Mouse (Mus musculus): Measurements from ENCODE around the gene Abca8a. TPM values are rescaled to one million over a fixed set of nuclear protein-coding genes. Genes with fewer than 3 reads are reported as not detected.

The Abca8a gene
- polyA plus RNA-seq, 1 experiment: not detected

DNA sequence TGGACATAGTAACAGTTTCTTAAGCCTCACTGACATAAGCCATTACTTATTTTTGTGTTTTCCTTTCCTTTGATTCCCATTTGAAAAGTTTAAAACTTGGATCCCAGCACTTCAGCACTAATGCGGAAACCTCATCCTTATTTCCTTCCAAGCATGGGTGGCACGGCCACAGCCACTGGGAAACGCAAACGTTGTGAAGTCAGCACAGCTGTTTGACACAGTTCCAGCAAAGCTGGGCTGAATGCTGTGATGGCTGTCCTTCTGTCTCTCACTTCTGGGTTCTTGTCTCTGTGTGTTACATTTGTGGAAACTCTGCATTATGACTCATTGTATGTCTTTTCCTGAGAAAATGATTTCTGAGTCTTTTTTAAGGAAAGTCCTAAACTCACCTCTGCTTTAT is 34.7 kb downstream of the Abca8a start:
- Histone ChIP-seq H3K4me3 (replicated peaks) (no peak overlapping the region), H3K27me3 (replicated peaks) (no peaks in the 10 kb centered on the region), H3K4me1 (no peaks in the 10 kb centered on the region), H3K36me3 (replicated peaks; ENCODE audit: low read length) (no peaks in the 10 kb centered on the region), H3K9me3 (no peaks in the 10 kb centered on the region)
- TF ChIP-seq FLI1 (IDR thresholded peaks at IDR 0.05; ENCODE audit: low read length): no peak
- TF ChIP-seq GATA1 (IDR thresholded peaks at IDR 0.05; ENCODE audit: borderline replicate concordance, low read length): no peak

DNA sequence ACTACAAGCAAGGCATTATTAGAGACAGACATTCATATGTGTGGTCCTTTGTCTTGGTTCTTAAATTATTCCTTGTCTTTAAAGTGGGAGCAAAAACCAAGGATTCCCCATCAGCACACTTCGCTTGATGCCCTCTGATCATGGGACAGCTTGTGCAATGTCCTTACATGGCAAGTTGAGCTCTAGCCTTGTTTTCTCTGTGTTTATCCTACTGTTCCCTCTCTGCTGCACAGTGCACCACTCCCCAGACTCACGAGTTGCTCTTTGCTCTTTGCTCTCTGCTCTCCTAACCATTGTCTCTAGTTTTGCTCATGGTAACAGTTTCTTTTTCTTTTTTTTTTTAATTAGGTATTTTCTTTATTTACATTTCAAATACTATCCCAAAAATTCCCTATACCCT is 35.7 kb downstream of the Abca8a start:
- H3K4me3 ChIP-seq (replicated peaks): no peak overlapping the region
- TF ChIP-seq GATA1 (IDR thresholded peaks at IDR 0.05; ENCODE audit: borderline replicate concordance, low read length): no peak
- no peak for TF ChIP-seq FLI1 (IDR thresholded peaks at IDR 0.05; ENCODE audit: low read length)
- no peaks in the 10 kb centered on the region for H3K9me3 ChIP-seq
- no peaks in the 10 kb centered on the region for H3K27me3 ChIP-seq (replicated peaks)
- H3K4me1 ChIP-seq: no peaks in the 10 kb centered on the region
- H3K36me3 ChIP-seq (replicated peaks; ENCODE audit: low read length): no peaks in the 10 kb centered on the region

DNA sequence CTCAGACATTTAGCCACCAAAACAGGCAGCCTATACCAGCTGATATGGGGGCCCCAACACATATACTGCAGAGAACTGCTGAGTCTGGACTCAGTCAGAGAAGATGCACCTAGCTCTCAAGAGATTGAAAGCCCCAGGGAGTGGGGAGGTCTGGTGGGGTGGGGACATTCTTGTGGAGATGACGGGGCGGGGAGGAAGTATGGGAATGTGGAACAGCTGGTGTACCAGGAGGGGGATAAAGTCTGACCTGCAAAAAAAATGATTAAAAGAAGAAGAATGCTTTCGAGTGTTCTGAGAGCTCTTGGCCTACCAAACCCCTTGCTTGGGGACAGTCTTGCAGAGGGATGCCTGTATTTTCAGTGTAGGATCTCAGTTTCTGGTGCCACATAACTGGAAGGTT is 42.1 kb downstream of the Abca8a start:
- H3K9me3 ChIP-seq: no peaks in the 10 kb centered on the region
- no peaks in the 10 kb centered on the region for H3K27me3 ChIP-seq (replicated peaks)
- no peak overlapping the region for H3K4me3 ChIP-seq (replicated peaks)
- H3K4me1 ChIP-seq: no peaks in the 10 kb centered on the region
- no peaks in the 10 kb centered on the region for H3K36me3 ChIP-seq (replicated peaks; ENCODE audit: low read length)
- TF ChIP-seq GATA1 (IDR thresholded peaks at IDR 0.05; ENCODE audit: borderline replicate concordance, low read length) (no peak), FLI1 (IDR thresholded peaks at IDR 0.05; ENCODE audit: low read length) (no peak)

DNA sequence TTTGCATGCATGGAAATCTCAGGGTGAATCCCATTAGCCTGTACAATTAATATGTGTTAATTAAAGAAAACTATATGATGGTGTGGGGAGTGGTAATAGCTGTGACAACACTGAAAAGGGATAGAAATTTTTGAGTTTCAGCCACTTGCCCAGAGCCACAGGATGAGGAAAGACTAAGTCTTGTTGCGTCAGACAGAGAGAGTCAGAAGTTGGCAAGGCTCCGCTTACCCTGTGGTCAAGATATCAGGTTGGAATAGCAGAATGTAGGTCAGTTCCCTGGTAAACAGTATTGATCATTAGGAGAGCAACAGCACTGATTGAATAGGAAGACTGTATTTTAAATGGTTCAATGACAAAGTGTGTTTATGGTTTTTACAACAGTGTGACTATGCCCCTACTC is 58.0 kb downstream of the Abca8a start:
- Histone ChIP-seq H3K27me3 (replicated peaks) (no peaks in the 10 kb centered on the region), H3K36me3 (replicated peaks; ENCODE audit: low read length) (no peaks in the 10 kb centered on the region), H3K9me3 (no peaks in the 10 kb centered on the region), H3K4me3 (replicated peaks) (no peak overlapping the region), H3K4me1 (no peaks in the 10 kb centered on the region)
- TF ChIP-seq FLI1 (IDR thresholded peaks at IDR 0.05; ENCODE audit: low read length) (no peak), GATA1 (IDR thresholded peaks at IDR 0.05; ENCODE audit: borderline replicate concordance, low read length) (no peak)

DNA sequence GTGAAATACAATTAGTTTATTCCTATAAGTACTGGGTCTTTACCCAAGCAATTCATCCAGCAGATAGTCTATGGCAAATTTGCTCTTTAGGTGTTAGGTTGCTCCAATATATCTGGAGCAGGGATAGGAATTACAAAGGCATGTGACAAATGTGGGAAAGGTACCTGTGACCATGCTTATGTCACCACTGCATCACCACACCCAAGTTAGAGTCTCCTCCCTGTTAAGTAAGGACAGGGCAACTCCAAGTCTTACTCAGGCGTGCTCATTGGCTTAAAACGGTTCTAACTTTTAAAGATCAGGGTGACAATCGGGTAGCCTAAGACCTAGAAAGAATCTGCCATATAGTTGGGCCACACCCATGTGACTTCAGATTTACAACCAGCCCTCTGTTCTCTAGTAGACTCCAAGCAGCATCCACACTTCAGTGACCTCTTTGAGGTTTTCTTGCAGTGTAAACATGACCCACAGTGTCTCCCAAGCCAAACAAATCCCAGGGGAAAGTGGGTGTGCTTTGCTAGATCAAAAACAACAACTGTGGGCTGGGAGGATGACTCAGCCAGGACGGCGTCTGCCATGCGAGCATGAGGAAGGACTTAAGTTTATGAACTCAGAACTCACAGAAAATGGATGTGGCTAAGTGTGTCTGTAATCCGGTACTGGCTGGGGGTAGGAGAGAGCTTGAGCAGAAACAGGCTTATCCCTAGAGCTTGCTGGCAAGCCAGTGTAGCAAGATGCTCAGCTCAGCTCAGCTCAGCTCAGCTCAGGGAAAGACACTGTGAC is 66.7 kb downstream of the Abca8a start:
- no peaks in the 10 kb centered on the region for H3K4me1 ChIP-seq
- H3K36me3 ChIP-seq (replicated peaks; ENCODE audit: low read length): no peaks in the 10 kb centered on the region
- no peak overlapping the region for H3K4me3 ChIP-seq (replicated peaks)
- no peaks in the 10 kb centered on the region for H3K27me3 ChIP-seq (replicated peaks)
- TF ChIP-seq FLI1 (IDR thresholded peaks at IDR 0.05; ENCODE audit: low read length) (no peak), GATA1 (IDR thresholded peaks at IDR 0.05; ENCODE audit: borderline replicate concordance, low read length) (no peak)
- peaks cover 4% of the 10 kb centered on the region; the same call in 1 of the 2 replicates for H3K9me3 ChIP-seq

DNA sequence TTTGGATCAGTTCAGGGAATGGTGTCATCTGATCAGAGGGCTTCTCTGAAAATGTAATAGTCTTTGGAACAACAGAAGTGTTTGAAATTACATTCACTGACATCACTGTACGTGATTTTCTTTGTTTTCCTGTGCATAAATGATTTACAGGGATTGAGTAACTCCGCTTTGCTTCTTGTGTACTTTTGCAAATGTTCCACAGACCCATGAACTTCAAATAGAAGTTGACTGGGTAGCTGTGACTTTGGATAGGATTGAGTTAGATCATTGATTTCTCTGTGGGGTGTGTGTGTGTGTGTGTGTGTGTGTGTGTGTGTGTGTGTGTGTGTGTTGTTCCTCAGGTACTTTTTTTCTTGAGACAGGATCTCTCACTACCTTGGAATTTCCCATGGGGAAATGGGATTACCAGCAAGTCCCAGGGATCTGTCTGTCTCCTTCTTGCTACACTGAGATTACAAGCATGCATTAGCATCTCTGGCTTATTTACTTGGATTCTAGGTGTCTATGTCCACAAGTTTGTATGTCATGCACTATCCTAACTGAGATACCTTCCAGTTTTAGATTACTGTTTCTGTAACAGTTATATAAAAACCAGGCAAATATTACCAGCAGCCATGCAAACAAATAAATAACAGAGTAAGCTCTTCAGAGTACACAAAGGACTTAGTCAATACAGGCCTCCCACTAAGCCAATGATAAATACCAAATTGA is 84.8 kb downstream of the Abca8a start:
- no peak for TF ChIP-seq FLI1 (IDR thresholded peaks at IDR 0.05; ENCODE audit: low read length)
- TF ChIP-seq GATA1 (IDR thresholded peaks at IDR 0.05; ENCODE audit: borderline replicate concordance, low read length): no peak
- H3K4me1 ChIP-seq: no peaks in the 10 kb centered on the region

DNA sequence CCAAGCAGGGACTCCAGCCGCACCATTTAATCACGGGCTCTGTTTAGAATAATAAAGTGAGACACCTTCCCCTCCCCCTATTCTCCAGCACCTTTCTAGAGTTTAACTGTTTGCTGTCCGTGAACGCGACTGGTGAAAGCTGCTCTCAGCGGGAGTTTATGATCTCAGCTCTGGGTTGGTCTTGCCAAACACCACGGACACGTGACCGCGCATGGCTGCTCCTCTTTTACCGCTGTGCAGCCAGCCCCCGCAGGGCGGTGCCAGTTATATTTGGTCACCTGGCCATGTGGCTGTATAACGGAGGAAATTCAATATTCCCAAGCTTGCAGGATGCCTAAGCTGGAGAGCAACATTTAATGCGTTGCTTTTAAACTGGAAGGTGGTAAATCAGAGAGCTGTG is 100.2 kb downstream of the Abca8a start, which contains the start of gene Abca8b:
Gene Abca8b, minus strand, starts transcription at position 222 of the 400 bp plus-strand sequence.
- peak within 1 kb of the TSS; percentile 84 for H3K4me3 ChIP-seq (replicated peaks)
- no peaks in the 10 kb centered on the region for H3K9me3 ChIP-seq
- TF ChIP-seq FLI1 (IDR thresholded peaks at IDR 0.05; ENCODE audit: low read length) (no peak), GATA1 (IDR thresholded peaks at IDR 0.05; ENCODE audit: borderline replicate concordance, low read length) (no peak)

More for the DNA sequence above, 84.8 kb downstream of the Abca8a start:
- H3K9me3 ChIP-seq: no peaks in the 10 kb centered on the region
- no peak overlapping the region for H3K4me3 ChIP-seq (replicated peaks)
- H3K27me3 ChIP-seq (replicated peaks): no peaks in the 10 kb centered on the region
- no peaks in the 10 kb centered on the region for H3K36me3 ChIP-seq (replicated peaks; ENCODE audit: low read length)

DNA sequence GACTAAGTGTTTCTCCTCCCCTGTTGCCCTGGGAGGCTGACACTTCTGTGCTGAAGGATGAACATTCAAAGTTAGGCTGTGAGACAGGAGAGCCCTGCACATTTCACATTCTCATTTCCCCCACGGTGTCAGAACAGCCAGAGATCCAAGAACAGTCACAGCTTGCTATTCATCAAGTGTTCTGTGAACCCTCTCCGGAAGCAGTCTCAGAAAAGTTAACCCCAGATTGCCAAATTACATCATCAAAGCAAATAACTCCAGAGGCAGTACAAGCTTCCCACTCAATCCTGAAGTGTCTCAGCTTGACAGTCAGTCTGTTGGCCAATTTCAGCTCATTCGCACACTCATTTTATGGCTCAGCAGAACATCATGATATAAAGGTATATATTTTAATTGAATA is 100.8 kb downstream of the Abca8a start:
- Histone ChIP-seq H3K36me3 (replicated peaks; ENCODE audit: low read length) (no peaks in the 10 kb centered on the region), H3K4me1 (peaks cover 4% of the 10 kb centered on the region), H3K4me3 (replicated peaks) (no peak overlapping the region), H3K9me3 (no peaks in the 10 kb centered on the region), H3K27me3 (replicated peaks) (peaks cover 13% of the 10 kb centered on the region)
- TF ChIP-seq FLI1 (IDR thresholded peaks at IDR 0.05; ENCODE audit: low read length) (no peak), GATA1 (IDR thresholded peaks at IDR 0.05; ENCODE audit: borderline replicate concordance, low read length) (no peak)

More for the DNA sequence above, 100.2 kb downstream of the Abca8a start, which contains the start of gene Abca8b:
- Histone ChIP-seq H3K4me1 (peaks cover 4% of the 10 kb centered on the region), H3K27me3 (replicated peaks) (peaks cover 13% of the 10 kb centered on the region), H3K36me3 (replicated peaks; ENCODE audit: low read length) (no peaks in the 10 kb centered on the region)

DNA sequence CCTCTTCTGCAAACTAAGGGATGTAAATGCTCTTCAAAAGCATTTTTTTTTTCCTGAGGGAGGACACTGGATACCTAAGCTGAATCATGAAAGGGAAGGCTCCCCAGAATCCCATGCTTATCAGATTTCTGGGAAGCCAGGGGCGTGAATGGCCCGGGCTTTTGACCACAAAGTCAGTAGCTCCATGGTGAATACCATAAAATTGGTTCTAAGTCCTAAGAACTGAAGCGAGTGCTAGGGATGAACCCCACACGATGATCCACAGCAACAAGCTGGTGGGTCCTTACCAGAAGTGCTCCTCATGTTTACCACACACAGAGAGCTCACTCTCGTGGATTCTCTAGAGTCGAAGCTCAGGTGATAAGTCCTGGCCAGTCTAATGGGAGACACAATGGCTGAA is 101.8 kb downstream of the Abca8a start:
- Histone ChIP-seq H3K36me3 (replicated peaks; ENCODE audit: low read length) (no peaks in the 10 kb centered on the region), H3K4me1 (peaks cover 4% of the 10 kb centered on the region), H3K27me3 (replicated peaks) (peaks cover 13% of the 10 kb centered on the region), H3K4me3 (replicated peaks) (no peak overlapping the region), H3K9me3 (no peaks in the 10 kb centered on the region)
- TF ChIP-seq GATA1 (IDR thresholded peaks at IDR 0.05; ENCODE audit: borderline replicate concordance, low read length) (no peak), FLI1 (IDR thresholded peaks at IDR 0.05; ENCODE audit: low read length) (no peak)

DNA sequence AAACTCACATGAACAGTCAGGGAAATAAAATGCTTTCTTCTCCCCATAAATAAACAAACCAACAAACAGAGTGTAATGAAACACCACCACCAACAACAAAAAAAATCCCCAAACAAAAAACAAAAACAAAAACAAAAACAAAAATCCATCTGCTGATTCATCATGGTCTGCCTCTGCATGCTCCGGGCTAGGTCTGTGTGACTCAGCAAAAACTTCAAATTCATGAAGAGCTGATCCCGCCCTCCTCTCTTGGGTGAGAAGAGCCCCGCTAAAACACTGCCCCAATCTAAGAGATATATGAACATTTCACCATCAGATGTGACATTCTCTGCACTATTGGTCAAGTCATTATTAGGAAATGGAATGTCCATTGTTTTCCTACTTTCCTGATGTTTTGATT is 104.5 kb downstream of the Abca8a start:
- H3K9me3 ChIP-seq: no peaks in the 10 kb centered on the region
- H3K36me3 ChIP-seq (replicated peaks; ENCODE audit: low read length): no peaks in the 10 kb centered on the region
- TF ChIP-seq FLI1 (IDR thresholded peaks at IDR 0.05; ENCODE audit: low read length): no peak
- TF ChIP-seq GATA1 (IDR thresholded peaks at IDR 0.05; ENCODE audit: borderline replicate concordance, low read length): no peak
- H3K27me3 ChIP-seq (replicated peaks): peaks cover 13% of the 10 kb centered on the region
- H3K4me1 ChIP-seq: peaks cover 4% of the 10 kb centered on the region
- no peak overlapping the region for H3K4me3 ChIP-seq (replicated peaks)

Data from megakaryocyte, embryonic 14.5 days (primary cell).